Mouse (Mus musculus) liver, adult 2 months (tissue): ENCODE measurements around the gene Sox6. TPM values are rescaled to one million over a fixed set of nuclear protein-coding genes. Genes with fewer than 3 reads are reported as not detected.

Experiments
- DNase-seq: peaks from one replicate; pipeline ENCODE4 v3.0.0-alpha.2; 2011; ENCODE audit warnings: low read depth, low spot score; ENCODE audit errors: extremely low read depth
- H3K27ac ChIP-seq: fragments of 200-500 bp; replicated peaks from 2 replicates; pipeline ENCODE4 v1.5.1; 2012; ENCODE audit warnings: low read depth, mild to moderate bottlenecking, control low read depth, inconsistent platforms, low read length; ENCODE audit not compliant: insufficient read depth
- H3K27me3 ChIP-seq: fragments of 200-500 bp; 2 replicates; pipeline ENCODE4 v1.6.1; 2012; ENCODE audit warnings: mild to moderate bottlenecking, moderate library complexity, low read length, inconsistent platforms; ENCODE audit not compliant: control insufficient read depth, insufficient read depth
- H3K36me3 ChIP-seq: fragments of 200-500 bp; 2 replicates; pipeline ENCODE4 v1.6.1; 2012; ENCODE audit warnings: low read length, inconsistent platforms; ENCODE audit not compliant: control insufficient read depth, insufficient read depth
- H3K4me1 ChIP-seq: fragments of 200-500 bp; 2 replicates; pipeline ENCODE4 v1.6.1; 2011; ENCODE audit warnings: low read length; ENCODE audit not compliant: control insufficient read depth, insufficient read depth
- H3K4me3 ChIP-seq: fragments of 200-500 bp; 2 replicates; pipeline ENCODE4 v1.5.1; 2011; ENCODE audit warnings: low read depth, mild to moderate bottlenecking, control low read depth, low read length, moderate library complexity; ENCODE audit not compliant: insufficient read depth
- H3K79me2 ChIP-seq: fragments of 200-500 bp; 2 replicates; pipeline ENCODE4 v1.6.1; 2012; ENCODE audit warnings: inconsistent platforms, mild to moderate bottlenecking, low read length, moderate library complexity; ENCODE audit not compliant: control insufficient read depth, insufficient read depth
- H3K9ac ChIP-seq: fragments of 200-500 bp; 2 replicates; pipeline ENCODE4 v1.6.1; 2012; ENCODE audit warnings: low read depth, mild to moderate bottlenecking, control low read depth, inconsistent platforms, low read length
- CTCF ChIP-seq: fragments of 200-500 bp; IDR thresholded peaks from 2 replicates; pipeline ENCODE4 v1.5.1; 2011; ENCODE audit warnings: low read depth, low read length, control low read depth
- POLR2A ChIP-seq: fragments of 200-500 bp; IDR thresholded peaks from 2 replicates; pipeline ENCODE4 v1.6.1; 2011; ENCODE audit warnings: low read length, control low read depth; ENCODE audit not compliant: insufficient read depth; ENCODE audit errors: extremely low read depth
- WGBS: fragments of 180-500 bp; shearing (Covaris S2); methylation state at CpG from one replicate; pipeline ENCODE4 v1.1.7; 2018; 5-methylcytosine and 5-hydroxymethylcytosine counted together
- polyA plus RNA-seq: library from polyadenylated mRNA; depleted of rRNA; stranded (reverse); fragments of >200 nt; gene quantifications from 2 replicates; pipeline ENCODE4 v1.2.3, GENCODE M21; 2012
- total RNA-seq: library from RNA; depleted of rRNA; stranded (reverse); fragments of >200 nt; gene quantifications from 2 replicates; pipeline ENCODE4 v1.2.3, GENCODE M21; 2014

The Sox6 gene
- total and polyA plus RNA-seq, 2 experiments, result 16.0 to 34.8 TPM

DNA sequence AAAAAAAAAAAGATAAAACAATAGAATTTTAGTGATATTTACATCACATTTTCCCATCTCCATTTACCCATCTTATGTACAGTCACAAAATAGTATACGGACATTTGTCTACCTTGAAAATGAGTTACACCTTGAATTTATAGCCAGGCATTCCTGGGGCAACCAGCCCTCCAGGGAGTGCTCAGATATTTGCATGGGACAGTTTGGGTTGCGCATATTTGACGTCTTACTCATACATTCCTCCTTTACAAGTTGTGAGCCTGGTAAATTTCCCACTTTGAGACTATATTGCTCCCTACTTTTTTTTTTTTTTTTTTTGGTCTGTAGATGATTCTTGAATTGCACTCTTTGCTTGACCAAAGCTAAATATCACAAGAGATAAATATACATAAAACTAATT lies 407.9 kb downstream of the Sox6 start:
- WGBS, result 95% methylated on average over 3 of the region's 3 CpGs
- TF ChIP-seq POLR2A (no peak), CTCF (no peak)
- DNase-seq, result no peak
- no peak overlapping the region for H3K27ac ChIP-seq
- H3K4me3 ChIP-seq, result no peak overlapping the region
- no peaks in the 10 kb centered on the region for H3K36me3 ChIP-seq
- peaks cover 4% of the 10 kb centered on the region for H3K4me1 ChIP-seq
- no peak overlapping the region for H3K9ac ChIP-seq
- H3K27me3 ChIP-seq, result no peaks in the 10 kb centered on the region
- H3K79me2 ChIP-seq, result peaks cover 3% of the 10 kb centered on the region; the same call in 1 of the 2 replicates

DNA sequence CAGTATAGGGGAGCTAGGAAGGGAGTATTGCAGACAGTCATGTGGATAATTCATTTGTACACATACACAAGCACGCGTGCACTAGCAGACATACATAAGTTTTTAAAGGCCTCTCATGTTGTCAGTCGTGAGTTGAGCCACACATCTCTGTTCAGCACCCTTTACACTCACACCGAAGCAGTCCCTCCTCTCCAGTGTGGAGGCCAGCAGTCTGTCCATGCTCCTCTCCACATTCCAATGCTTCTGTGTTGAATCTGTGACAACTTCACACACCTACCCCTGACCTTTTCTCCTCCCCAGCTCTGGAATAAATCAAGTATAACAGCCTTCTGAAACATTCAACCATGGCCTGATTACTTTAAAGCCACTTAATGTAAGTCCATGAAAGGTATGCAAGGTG lies 408.3 kb downstream of the Sox6 start:
- TF ChIP-seq CTCF (no peak), POLR2A (no peak)
- no peaks in the 10 kb centered on the region for H3K36me3 ChIP-seq
- peaks cover 7% of the 10 kb centered on the region for H3K4me1 ChIP-seq
- no peak overlapping the region for H3K9ac ChIP-seq
- WGBS, result 91% methylated on average over 4 of the region's 4 CpGs
- DNase-seq, result no peak
- no peak overlapping the region for H3K4me3 ChIP-seq
- no peak overlapping the region for H3K27ac ChIP-seq
- peaks cover 3% of the 10 kb centered on the region; the same call in 1 of the 2 replicates for H3K79me2 ChIP-seq
- H3K27me3 ChIP-seq, result no peaks in the 10 kb centered on the region

DNA sequence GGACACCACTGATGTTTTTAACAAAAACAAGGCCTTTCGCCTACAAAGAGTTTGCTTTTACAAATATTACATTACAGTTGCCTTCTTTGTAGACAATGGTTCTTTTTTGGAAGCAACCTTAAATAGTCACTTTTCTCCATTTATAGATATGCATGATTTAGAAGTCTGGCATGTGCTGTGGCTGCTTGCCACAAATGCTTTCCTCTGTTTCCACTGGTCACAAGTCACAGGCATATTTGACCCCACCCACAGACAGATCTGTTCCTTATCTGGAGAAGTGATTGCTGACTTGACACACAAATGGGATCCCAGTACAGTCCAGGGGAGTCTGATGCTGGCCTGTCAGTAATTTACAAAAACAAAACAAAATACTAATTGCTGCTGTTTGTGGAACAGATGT lies 409.8 kb downstream of the Sox6 start:
- WGBS, result 98% methylated on average over 1 of the region's 1 CpGs
- Histone ChIP-seq H3K27me3 (no peaks in the 10 kb centered on the region), H3K9ac (no peak overlapping the region), H3K79me2 (peaks cover 3% of the 10 kb centered on the region; the same call in 1 of the 2 replicates), H3K4me3 (no peak overlapping the region), H3K36me3 (no peaks in the 10 kb centered on the region), H3K4me1 (peaks cover 17% of the 10 kb centered on the region), H3K27ac (no peak overlapping the region)
- DNase-seq, result no peak
- TF ChIP-seq CTCF (no peak), POLR2A (no peak)

DNA sequence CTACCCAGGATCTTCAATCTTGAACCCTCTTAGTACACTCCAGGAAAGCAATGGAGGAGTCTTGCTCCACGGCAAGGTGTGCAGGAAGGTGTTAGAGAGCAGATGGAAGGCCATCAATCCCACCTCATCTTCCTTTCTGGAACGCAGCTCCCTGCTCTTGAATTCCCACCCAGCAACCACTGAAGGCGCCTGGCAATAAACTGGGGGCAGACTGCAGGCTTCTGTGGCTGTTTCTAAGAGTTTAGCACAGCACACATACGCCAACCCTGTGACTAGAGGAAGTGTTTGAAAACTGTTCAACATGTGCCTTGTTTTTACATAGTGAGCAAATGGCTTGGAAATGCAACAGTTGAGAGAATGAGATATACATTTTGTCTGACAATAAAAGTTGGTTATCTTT lies 412.6 kb downstream of the Sox6 start:
- Histone ChIP-seq H3K36me3 (no peaks in the 10 kb centered on the region), H3K27ac (peak overlapping the region; percentile 63), H3K9ac (no peak overlapping the region; the same call in 1 of the 2 replicates), H3K4me3 (no peak overlapping the region), H3K27me3 (no peaks in the 10 kb centered on the region), H3K4me1 (peaks cover 17% of the 10 kb centered on the region), H3K79me2 (peaks cover 3% of the 10 kb centered on the region; the same call in 1 of the 2 replicates)
- 82% methylated on average over 4 of the region's 4 CpGs for WGBS
- DNase-seq, result no peak
- TF ChIP-seq POLR2A (no peak), CTCF (no peak)

DNA sequence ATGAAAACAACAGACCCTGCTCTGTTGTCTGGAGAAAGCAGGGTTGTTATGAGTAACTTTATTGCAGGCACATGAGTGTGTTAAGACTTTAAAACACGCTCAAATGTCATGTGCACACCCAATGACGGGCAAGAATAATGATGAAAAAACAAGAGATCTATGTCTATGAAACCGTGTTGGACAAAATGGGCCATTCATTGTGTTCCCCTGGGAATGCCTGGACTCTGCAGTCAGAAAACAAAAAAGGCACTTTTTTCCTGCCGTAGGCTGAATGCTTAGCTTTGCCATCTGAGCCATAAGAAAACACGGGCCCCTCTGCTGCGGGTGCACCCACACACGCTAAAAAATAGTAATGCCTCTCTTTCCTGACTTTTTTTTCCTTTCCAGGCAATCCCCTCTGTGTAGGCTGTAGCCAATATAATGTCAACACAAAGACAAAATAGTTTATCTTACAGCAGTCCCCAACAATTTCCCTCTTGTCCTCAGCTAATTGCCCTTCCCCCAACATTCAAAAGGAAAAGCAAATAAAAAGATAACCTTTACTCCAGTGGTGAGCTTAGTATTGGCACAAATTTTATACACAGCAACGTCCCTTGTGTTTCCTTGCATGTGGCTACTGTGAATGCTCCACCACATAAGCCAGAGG lies 413.6 kb downstream of the Sox6 start:
- H3K27me3 ChIP-seq, result no peaks in the 10 kb centered on the region
- 29% methylated on average over 8 of the region's 8 CpGs for WGBS
- H3K4me1 ChIP-seq, result peaks cover 17% of the 10 kb centered on the region
- H3K27ac ChIP-seq, result peak overlapping the region; percentile 84
- peak; percentile 94 for DNase-seq
- peak overlapping the region; percentile 54; the same call in 1 of the 2 replicates for H3K9ac ChIP-seq
- no peaks in the 10 kb centered on the region; the same call in 1 of the 2 replicates for H3K79me2 ChIP-seq
- no peak overlapping the region for H3K4me3 ChIP-seq
- H3K36me3 ChIP-seq, result no peaks in the 10 kb centered on the region
- TF ChIP-seq CTCF (no peak), POLR2A (no peak)

DNA sequence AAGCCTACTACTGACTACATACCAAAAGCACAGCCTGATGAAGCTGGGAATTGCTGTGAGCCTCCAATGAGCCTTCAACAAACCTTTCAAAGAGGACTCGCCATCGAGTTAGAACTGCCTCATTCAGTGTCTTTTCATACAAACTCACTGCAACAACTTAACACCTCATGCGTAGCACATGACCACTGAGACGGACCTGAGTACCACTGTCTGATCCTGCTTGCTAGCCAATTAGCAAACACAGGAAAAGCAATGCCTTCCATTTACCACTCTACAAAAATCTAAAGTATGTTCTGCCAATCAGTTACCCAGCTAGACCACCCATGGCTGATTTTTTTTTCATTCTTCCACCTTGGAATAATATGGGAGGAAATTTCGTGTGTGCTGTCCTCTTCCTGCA lies 414.1 kb downstream of the Sox6 start:
- Histone ChIP-seq H3K9ac (no peak overlapping the region), H3K27me3 (no peaks in the 10 kb centered on the region), H3K79me2 (no peaks in the 10 kb centered on the region; the same call in 1 of the 2 replicates), H3K4me1 (peaks cover 17% of the 10 kb centered on the region), H3K36me3 (no peaks in the 10 kb centered on the region), H3K4me3 (no peak overlapping the region), H3K27ac (no peak overlapping the region)
- TF ChIP-seq POLR2A (no peak), CTCF (no peak)
- DNase-seq, result peak; percentile 67
- WGBS, result 53% methylated on average over 5 of the region's 5 CpGs
